Mouse (Mus musculus) C2C12 (cell line): ENCODE data around the gene Ppm1l.

Experiments used
- CEBPB ChIP-seq: IDR thresholded peaks from one replicate; pipeline ENCODE4 v1.6.1; 2011; ENCODE audit warnings: low read depth, mild to moderate bottlenecking, control low read depth, moderate library complexity
- CTCF ChIP-seq: IDR thresholded peaks from one replicate; pipeline ENCODE4 v1.5.1; 2011; ENCODE audit not compliant: control insufficient read depth, insufficient read depth, insufficient read length
- FOSL1 ChIP-seq: IDR thresholded peaks from one replicate; pipeline ENCODE4 v1.8.0; 2011; ENCODE audit warnings: mild to moderate bottlenecking, low read length; ENCODE audit not compliant: poor library complexity, insufficient read depth, severe bottlenecking
- MAX ChIP-seq: IDR thresholded peaks from one replicate; pipeline ENCODE4 v1.6.1; 2011; ENCODE audit warnings: mild to moderate bottlenecking, control low read depth
- USF1 ChIP-seq: IDR thresholded peaks from one replicate; pipeline ENCODE4 v1.6.1; 2011; ENCODE audit warnings: low read depth, mild to moderate bottlenecking, control low read depth, moderate library complexity

GRCm38 (mm10) chr3:69593426-69593825 lies 276.8 kb downstream of the Ppm1l start:
- TF ChIP-seq CTCF (no peak), CEBPB (no peak), USF1 (no peak), MAX (no peak), FOSL1 (no peak)
